Mouse (Mus musculus) spleen, adult 2 months (tissue): ENCODE measurements around the gene P3h4.

Source experiments
- CTCF ChIP-seq: fragments of 200-500 bp; IDR thresholded peaks from 2 replicates; pipeline ENCODE4 v1.5.1; 2011; ENCODE audit warnings: mild to moderate bottlenecking, inconsistent platforms; ENCODE audit not compliant: insufficient read depth, insufficient read length, insufficient replicate concordance; ENCODE audit errors: extremely low read depth
- POLR2A ChIP-seq: fragments of 200-500 bp; IDR thresholded peaks from 2 replicates; pipeline ENCODE4 v1.6.1; 2011; ENCODE audit warnings: low read depth, low read length, inconsistent platforms

- no peak for TF ChIP-seq CTCF
- no peak for TF ChIP-seq POLR2A
Observed at GRCm38 (mm10) chr11:100376746-100377389, 37.8 kb downstream of the P3h4 start.
